Mouse (Mus musculus): ENCODE results near the gene Pitpnb.

- TF ChIP-seq SIN3A (IDR thresholded peaks at IDR 0.05; ENCODE audit: low read length): no peak
- TF ChIP-seq CTCF (conservative IDR thresholded peaks at IDR 0.05 in 1 of 2, IDR thresholded peaks at IDR 0.05 in 1 of 2; ENCODE audit: low read depth in 2 of 2, low read length in 2 of 2): no peak
- no peak for TF ChIP-seq POLR2A (IDR thresholded peaks at IDR 0.05; ENCODE audit: low read depth, low read length)
- TF ChIP-seq UBTF (IDR thresholded peaks at IDR 0.05; ENCODE audit: low read depth, low read length): no peak
- no peak for TF ChIP-seq EP300 (IDR thresholded peaks at IDR 0.05; ENCODE audit: low read length)
- no peak for TF ChIP-seq MYC (IDR thresholded peaks at IDR 0.05; ENCODE audit: low read depth, low read length)
These were observed 80.1 kb downstream of the Pitpnb start for GRCm38 (mm10) chr5:111410665-111411064.
